Mouse (Mus musculus) thymus, postnatal 4 days (tissue): ENCODE measurements around the gene Efcab2.

Experiments
- DNase-seq: peaks from one replicate; pipeline ENCODE4 v3.0.0; 2021

Efcab2 gene

GRCm38 (mm10) chr1:178405951-178406711 lies at the start of gene Efcab2:
Efcab2 (plus strand) TSS chr1:178406085.
- DNase-seq: peak; percentile 92

- no peak for DNase-seq
These were observed 47.8 kb upstream of the Efcab2 start for GRCm38 (mm10) chr1:178357776-178358710.

- DNase-seq: no peak
These were observed 45.6 kb upstream of the Efcab2 start for GRCm38 (mm10) chr1:178360264-178360663.

GRCm38 (mm10) chr1:178360702-178361101 lies 45.2 kb upstream of the Efcab2 start:
- no peak for DNase-seq

GRCm38 (mm10) chr1:178365171-178365570 lies 40.7 kb upstream of the Efcab2 start:
- no peak for DNase-seq

GRCm38 (mm10) chr1:178368121-178368520 lies 37.8 kb upstream of the Efcab2 start:
- DNase-seq: no peak

- DNase-seq: peak; percentile 90
These were observed 37.2 kb upstream of the Efcab2 start for GRCm38 (mm10) chr1:178368548-178369271.

- peak; percentile 52 for DNase-seq
These were observed 36.6 kb upstream of the Efcab2 start for GRCm38 (mm10) chr1:178369272-178369651.

- DNase-seq: no peak
These were observed 33.2 kb upstream of the Efcab2 start for GRCm38 (mm10) chr1:178372681-178373080.

- DNase-seq: no peak
These were observed 30.5 kb upstream of the Efcab2 start for GRCm38 (mm10) chr1:178375381-178375780.

GRCm38 (mm10) chr1:178376061-178376460 lies 29.8 kb upstream of the Efcab2 start:
- no peak for DNase-seq

- no peak for DNase-seq
These were observed 29.0 kb upstream of the Efcab2 start for GRCm38 (mm10) chr1:178376907-178377306.

GRCm38 (mm10) chr1:178378115-178378514 lies 27.8 kb upstream of the Efcab2 start:
- DNase-seq: no peak

GRCm38 (mm10) chr1:178379224-178379623 lies 26.7 kb upstream of the Efcab2 start:
- DNase-seq: no peak

GRCm38 (mm10) chr1:178382165-178382564 lies 23.7 kb upstream of the Efcab2 start:
- no peak for DNase-seq

- no peak for DNase-seq
These were observed 17.1 kb upstream of the Efcab2 start for GRCm38 (mm10) chr1:178388802-178389201.

- no peak for DNase-seq
These were observed 16.5 kb upstream of the Efcab2 start for GRCm38 (mm10) chr1:178389401-178389800.

- DNase-seq: no peak
These were observed 12.9 kb upstream of the Efcab2 start for GRCm38 (mm10) chr1:178392970-178393369.

- DNase-seq: no peak
These were observed 10.8 kb upstream of the Efcab2 start for GRCm38 (mm10) chr1:178395091-178395490.

GRCm38 (mm10) chr1:178396383-178396782 lies 9.5 kb upstream of the Efcab2 start:
- DNase-seq: no peak

GRCm38 (mm10) chr1:178399879-178400278 lies 6.0 kb upstream of the Efcab2 start:
- no peak for DNase-seq

- no peak for DNase-seq
These were observed 5.2 kb upstream of the Efcab2 start for GRCm38 (mm10) chr1:178400652-178401051.

- no peak for DNase-seq
These were observed 3.9 kb upstream of the Efcab2 start for GRCm38 (mm10) chr1:178401960-178402359.
